Mouse (Mus musculus) frontal cortex, adult 2 months (tissue): ENCODE results near the gene Chic2. TPM values are rescaled to one million over a fixed set of nuclear protein-coding genes. Genes with fewer than 3 reads are reported as not detected.
A peak's percentile ranks its signal among the peaks of the same experiment; 100 is the strongest.

Experiments used
- DNase-seq, 2 experiments: peaks; one replicate each; pipeline ENCODE4 v3.0.0; 2022; ENCODE audit warnings: low spot score in 1 of 2; ENCODE audit errors: extremely low spot score in 1 of 2
- polyA plus RNA-seq: library from polyadenylated mRNA; depleted of rRNA; stranded (reverse); fragments of >200 nt; gene quantifications from 2 replicates; pipeline ENCODE4 v1.2.3, GENCODE M21; 2012; rRNA removed

The Chic2 gene
- 17.6 and 18.6 TPM in 2 replicates for polyA plus RNA-seq

- peak; percentile 49 to 74 for DNase-seq
Observed at GRCm38 (mm10) chr5:75044310-75044904, at the start of gene Chic2. Gene Chic2 (minus strand): TSS chr5:75044774.

- DNase-seq: no peak
Observed at GRCm38 (mm10) chr5:75085906-75086305, 41.3 kb upstream of the Chic2 start.

GRCm38 (mm10) chr5:75085521-75085875 lies 40.9 kb upstream of the Chic2 start:
- DNase-seq: no peak

GRCm38 (mm10) chr5:75084871-75085520 lies 40.4 kb upstream of the Chic2 start:
- no peak for DNase-seq

GRCm38 (mm10) chr5:75084393-75084870 lies 39.9 kb upstream of the Chic2 start:
- DNase-seq: no peak

- DNase-seq: no peak
Observed at GRCm38 (mm10) chr5:75083591-75084392, 39.2 kb upstream of the Chic2 start.

- DNase-seq: no peak
Observed at GRCm38 (mm10) chr5:75083061-75083460, 38.5 kb upstream of the Chic2 start.

GRCm38 (mm10) chr5:75082439-75082838 lies 37.9 kb upstream of the Chic2 start:
- no peak for DNase-seq

- no peak for DNase-seq
Observed at GRCm38 (mm10) chr5:75079564-75079963, 35.0 kb upstream of the Chic2 start.

GRCm38 (mm10) chr5:75077051-75077380 lies 32.4 kb upstream of the Chic2 start:
- DNase-seq: no peak

- no peak for DNase-seq
Observed at GRCm38 (mm10) chr5:75076326-75077050, 31.9 kb upstream of the Chic2 start.

GRCm38 (mm10) chr5:75075383-75075941 lies 30.9 kb upstream of the Chic2 start, which contains the start of gene Gsx2:
Gene Gsx2 (plus strand): TSS chr5:75075601.
- no peak for DNase-seq

- no peak for DNase-seq
Observed at GRCm38 (mm10) chr5:75074537-75075382, 30.2 kb upstream of the Chic2 start.

- DNase-seq: no peak
Observed at GRCm38 (mm10) chr5:75074132-75074531, 29.6 kb upstream of the Chic2 start.

- no peak for DNase-seq
Observed at GRCm38 (mm10) chr5:75073684-75074083, 29.1 kb upstream of the Chic2 start.

GRCm38 (mm10) chr5:75073167-75073566 lies 28.6 kb upstream of the Chic2 start:
- DNase-seq: no peak

GRCm38 (mm10) chr5:75072532-75072931 lies 28.0 kb upstream of the Chic2 start:
- no peak for DNase-seq

- no peak for DNase-seq
Observed at GRCm38 (mm10) chr5:75071951-75072350, 27.4 kb upstream of the Chic2 start.

GRCm38 (mm10) chr5:75070656-75071375 lies 26.2 kb upstream of the Chic2 start:
- DNase-seq: no peak
